Mouse (Mus musculus) ES-E14 (cell line): ENCODE results near the gene Bach1.

Experiments
- CHD2 ChIP-seq: IDR thresholded peaks from 2 replicates; pipeline ENCODE4 v1.6.1; 2014; ENCODE audit warnings: mild to moderate bottlenecking, low read depth, low read length, inconsistent platforms
- MAFK ChIP-seq: IDR thresholded peaks from 2 replicates; pipeline ENCODE4 v1.6.1; 2014; ENCODE audit warnings: mild to moderate bottlenecking, low read depth, low read length, inconsistent platforms; ENCODE audit not compliant: insufficient read depth

DNA sequence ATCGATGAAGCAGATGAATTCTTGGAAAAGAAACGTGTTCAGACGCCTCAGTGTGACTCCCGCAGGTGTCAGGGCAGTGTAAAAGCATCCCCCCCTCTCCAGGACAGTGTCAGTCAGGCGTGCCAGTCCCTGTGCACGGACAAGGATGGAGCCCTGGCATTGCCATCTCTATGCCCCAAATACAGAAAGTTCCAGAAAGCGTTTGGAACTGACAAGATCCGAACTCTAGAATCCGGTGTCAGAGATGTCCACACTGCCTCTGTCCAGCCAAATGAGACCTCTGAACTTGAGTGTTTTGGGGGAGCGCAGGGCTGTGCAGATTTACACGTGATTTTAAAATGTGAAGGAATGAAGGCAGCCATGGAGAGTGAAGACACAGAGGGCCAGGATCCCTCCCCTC is 20.3 kb downstream of the Bach1 start:
- TF ChIP-seq MAFK (no peak), CHD2 (no peak)
